Mouse (Mus musculus): ENCODE results near the gene Spty2d1. TPM values are rescaled to one million over a fixed set of nuclear protein-coding genes. Genes with fewer than 3 reads are reported as not detected.

Gene Spty2d1
- 7.4 and 8.0 TPM in 2 replicates for polyA plus RNA-seq (2015; fragmentation: Nextera tagmentation; extraction: Ambion mirVana)

DNA sequence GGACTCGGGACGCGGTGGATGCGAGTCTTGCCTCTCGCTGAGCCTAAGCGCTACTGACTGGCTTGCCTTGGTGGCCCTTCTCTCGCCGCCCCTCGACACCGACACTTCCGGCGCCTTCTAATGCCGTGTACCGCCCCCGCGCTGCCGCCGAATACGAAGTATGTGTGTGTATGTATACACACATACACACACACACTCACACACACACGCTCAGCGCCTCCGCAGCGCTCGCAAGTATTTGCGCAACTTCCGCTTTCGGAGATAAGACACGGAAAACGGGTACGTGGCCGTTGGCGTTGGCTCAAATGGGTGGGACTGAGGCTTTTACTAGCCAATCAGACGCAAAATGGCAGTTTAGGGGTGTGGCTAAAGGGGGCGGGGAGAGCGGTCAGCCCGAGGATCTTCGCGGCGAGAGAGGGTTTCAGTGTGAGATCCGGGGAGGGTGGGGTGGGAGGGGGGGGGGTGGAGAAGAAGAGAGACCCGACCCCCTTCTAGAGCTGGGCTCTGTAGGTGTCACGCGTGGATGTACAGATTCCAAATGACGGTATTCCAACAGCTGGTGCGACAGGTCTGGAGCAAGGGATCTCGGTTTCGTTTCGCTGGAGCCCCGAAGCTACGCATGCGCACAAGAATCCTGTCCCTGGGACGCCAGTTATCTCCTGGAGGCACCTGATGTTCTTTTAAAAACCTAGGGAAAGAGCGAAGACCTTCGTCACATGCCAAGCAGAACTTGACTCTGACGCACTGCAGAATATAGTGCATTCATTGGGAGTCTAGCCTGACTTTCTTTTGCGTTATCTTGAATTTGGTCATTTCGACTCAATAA lies at the start of gene Spty2d1:
Gene Spty2d1 (minus strand): TSS at position 244 of the 826 bp plus-strand sequence.
- Histone ChIP-seq H3K9me3 (ENCODE audit: control insufficient read depth, low read length) (no peaks in the 10 kb centered on the region), H3K36me3 (ENCODE audit: control insufficient read depth, insufficient read depth, low read length) (no peaks in the 10 kb centered on the region), H3K27ac (ENCODE audit: low read depth, low read length) (peak within 1 kb of the TSS; percentile 88), H3K4me3 (ENCODE audit: low read length) (peak within 1 kb of the TSS; percentile 65), H3K9ac (ENCODE audit: low read depth, low read length) (peak within 1 kb of the TSS; percentile 74), H3K4me1 (ENCODE audit: control insufficient read depth, insufficient read depth, low read depth, low read length) (peaks cover 31% of the 10 kb centered on the region), H3K4me2 (ENCODE audit: low read length) (peak within 1 kb of the TSS; percentile 86), H3K27me3 (replicated peaks; ENCODE audit: control insufficient read depth, insufficient read depth, low read length) (no peaks in the 10 kb centered on the region)
- peak; percentile 97 for ATAC-seq
- WGBS, result under 1% methylated on average over 53 of the region's 57 CpGs

GRCm38 (mm10) chr7:47056273-47056672 lies 48.1 kb upstream of the Spty2d1 start:
- no peaks in the 10 kb centered on the region for H3K9me3 ChIP-seq (ENCODE audit: control insufficient read depth, low read length)
- no peak overlapping the region for H3K4me3 ChIP-seq (ENCODE audit: low read length)
- no peak overlapping the region for H3K27ac ChIP-seq (ENCODE audit: low read depth, low read length)
- ATAC-seq, result no peak
- H3K4me1 ChIP-seq (ENCODE audit: control insufficient read depth, insufficient read depth, low read depth, low read length), result peaks cover 15% of the 10 kb centered on the region
- WGBS, result 86% methylated on average over 4 of the region's 4 CpGs
- no peak overlapping the region for H3K9ac ChIP-seq (ENCODE audit: low read depth, low read length)
- peaks cover 6% of the 10 kb centered on the region; the same call in 1 of the 2 replicates for H3K36me3 ChIP-seq (ENCODE audit: control insufficient read depth, insufficient read depth, low read length)
- H3K4me2 ChIP-seq (ENCODE audit: low read length), result no peak overlapping the region
- H3K27me3 ChIP-seq (replicated peaks; ENCODE audit: control insufficient read depth, insufficient read depth, low read length), result no peaks in the 10 kb centered on the region

DNA sequence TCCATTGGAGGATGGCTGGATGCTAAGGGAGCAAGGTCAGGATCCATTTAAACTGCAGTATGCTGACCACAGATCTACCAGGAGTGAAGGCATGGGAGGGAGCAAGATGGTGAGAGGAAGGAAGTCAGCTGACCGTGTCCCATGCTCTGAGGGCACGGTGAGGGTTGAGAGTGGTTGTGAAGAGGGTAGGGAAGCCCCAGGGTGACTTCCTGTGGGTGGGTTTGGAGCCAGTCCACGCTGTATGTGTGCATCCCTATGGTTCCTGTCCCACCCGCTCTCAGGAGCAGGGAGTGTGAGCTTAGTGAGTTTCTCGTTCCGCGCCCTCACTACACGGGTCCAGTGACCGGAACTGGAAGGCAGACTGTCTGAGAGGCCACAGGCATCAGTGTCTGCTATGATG lies 47.5 kb upstream of the Spty2d1 start:
- Histone ChIP-seq H3K9me3 (ENCODE audit: control insufficient read depth, low read length) (no peaks in the 10 kb centered on the region), H3K27me3 (replicated peaks; ENCODE audit: control insufficient read depth, insufficient read depth, low read length) (no peaks in the 10 kb centered on the region), H3K27ac (ENCODE audit: low read depth, low read length) (no peak overlapping the region), H3K4me3 (ENCODE audit: low read length) (no peak overlapping the region), H3K4me2 (ENCODE audit: low read length) (no peak overlapping the region), H3K9ac (ENCODE audit: low read depth, low read length) (no peak overlapping the region), H3K4me1 (ENCODE audit: control insufficient read depth, insufficient read depth, low read depth, low read length) (peaks cover 19% of the 10 kb centered on the region), H3K36me3 (ENCODE audit: control insufficient read depth, insufficient read depth, low read length) (peaks cover 6% of the 10 kb centered on the region; the same call in 1 of the 2 replicates)
- no peak for ATAC-seq
- 84% methylated on average over 9 of the region's 9 CpGs for WGBS

- no peaks in the 10 kb centered on the region for H3K27me3 ChIP-seq (replicated peaks; ENCODE audit: control insufficient read depth, insufficient read depth, low read length)
- no peaks in the 10 kb centered on the region for H3K9me3 ChIP-seq (ENCODE audit: control insufficient read depth, low read length)
- ATAC-seq, result no peak
- no peak overlapping the region for H3K27ac ChIP-seq (ENCODE audit: low read depth, low read length)
- H3K4me2 ChIP-seq (ENCODE audit: low read length), result no peak overlapping the region
- H3K4me3 ChIP-seq (ENCODE audit: low read length), result no peak overlapping the region
- H3K9ac ChIP-seq (ENCODE audit: low read depth, low read length), result no peak overlapping the region
- H3K36me3 ChIP-seq (ENCODE audit: control insufficient read depth, insufficient read depth, low read length), result peaks cover 6% of the 10 kb centered on the region; the same call in 1 of the 2 replicates
- H3K4me1 ChIP-seq (ENCODE audit: control insufficient read depth, insufficient read depth, low read depth, low read length), result peaks cover 19% of the 10 kb centered on the region
- 65% methylated on average over 2 of the region's 2 CpGs for WGBS
Measured at GRCm38 (mm10) chr7:47054666-47055065, 46.5 kb upstream of the Spty2d1 start.

DNA sequence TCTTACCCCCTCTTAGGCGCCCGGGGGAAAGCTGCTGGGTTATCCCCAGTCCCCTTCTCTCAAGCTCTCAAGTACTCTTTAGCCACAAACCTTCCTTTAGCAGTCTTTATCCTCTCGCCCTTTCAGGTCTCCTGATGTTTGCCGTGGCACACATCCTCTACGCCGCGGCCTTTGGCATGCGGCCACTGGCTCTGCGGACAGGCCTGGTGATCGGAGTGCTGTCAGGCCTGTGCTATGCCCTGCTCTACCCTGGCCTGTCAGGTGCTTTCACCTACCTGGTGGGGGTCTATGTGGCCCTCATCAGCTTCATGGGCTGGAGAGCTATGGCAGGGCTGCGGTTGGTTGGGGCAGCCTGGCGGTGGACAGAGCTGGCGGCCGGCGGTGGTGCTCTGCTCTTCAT lies 45.1 kb upstream of the Spty2d1 start:
- H3K4me3 ChIP-seq (ENCODE audit: low read length), result no peak overlapping the region
- H3K4me2 ChIP-seq (ENCODE audit: low read length), result no peak overlapping the region
- 90% methylated on average over 15 of the region's 15 CpGs for WGBS
- peaks cover 19% of the 10 kb centered on the region for H3K4me1 ChIP-seq (ENCODE audit: control insufficient read depth, insufficient read depth, low read depth, low read length)
- H3K27me3 ChIP-seq (replicated peaks; ENCODE audit: control insufficient read depth, insufficient read depth, low read length), result no peaks in the 10 kb centered on the region
- H3K9me3 ChIP-seq (ENCODE audit: control insufficient read depth, low read length), result no peaks in the 10 kb centered on the region
- H3K27ac ChIP-seq (ENCODE audit: low read depth, low read length), result no peak overlapping the region
- H3K36me3 ChIP-seq (ENCODE audit: control insufficient read depth, insufficient read depth, low read length), result peaks cover 6% of the 10 kb centered on the region; the same call in 1 of the 2 replicates
- no peak for ATAC-seq
- no peak overlapping the region for H3K9ac ChIP-seq (ENCODE audit: low read depth, low read length)

DNA sequence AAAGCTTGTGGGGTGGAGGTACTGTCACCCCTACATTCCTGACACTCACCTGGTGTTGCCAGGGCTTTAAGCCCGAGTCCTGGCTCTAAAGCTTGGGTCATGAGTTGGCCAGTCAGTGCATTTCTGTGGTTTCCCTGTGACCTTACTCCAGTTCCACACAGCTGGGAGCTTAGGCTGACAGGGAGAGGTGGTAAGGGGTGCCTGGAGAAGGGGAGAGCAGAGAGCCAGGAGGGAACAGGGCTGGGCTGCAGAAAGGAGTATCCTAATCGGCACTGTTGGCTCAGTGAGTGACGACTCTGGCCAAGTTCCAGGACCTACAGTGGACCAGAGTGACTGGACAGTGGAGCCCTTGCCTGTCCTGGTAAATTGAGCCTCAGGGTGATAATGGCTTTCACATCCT lies 44.1 kb upstream of the Spty2d1 start:
- ATAC-seq, result no peak
- no peaks in the 10 kb centered on the region for H3K9me3 ChIP-seq (ENCODE audit: control insufficient read depth, low read length)
- peaks cover 19% of the 10 kb centered on the region for H3K4me1 ChIP-seq (ENCODE audit: control insufficient read depth, insufficient read depth, low read depth, low read length)
- H3K27me3 ChIP-seq (replicated peaks; ENCODE audit: control insufficient read depth, insufficient read depth, low read length), result no peaks in the 10 kb centered on the region
- H3K4me2 ChIP-seq (ENCODE audit: low read length), result peak overlapping the region; percentile 92
- H3K9ac ChIP-seq (ENCODE audit: low read depth, low read length), result peak overlapping the region; percentile 48
- no peak overlapping the region for H3K4me3 ChIP-seq (ENCODE audit: low read length)
- H3K36me3 ChIP-seq (ENCODE audit: control insufficient read depth, insufficient read depth, low read length), result peaks cover 6% of the 10 kb centered on the region; the same call in 1 of the 2 replicates
- 35% methylated on average over 3 of the region's 3 CpGs for WGBS
- peak overlapping the region; percentile 67; the same call in 1 of the 2 replicates for H3K27ac ChIP-seq (ENCODE audit: low read depth, low read length)

DNA sequence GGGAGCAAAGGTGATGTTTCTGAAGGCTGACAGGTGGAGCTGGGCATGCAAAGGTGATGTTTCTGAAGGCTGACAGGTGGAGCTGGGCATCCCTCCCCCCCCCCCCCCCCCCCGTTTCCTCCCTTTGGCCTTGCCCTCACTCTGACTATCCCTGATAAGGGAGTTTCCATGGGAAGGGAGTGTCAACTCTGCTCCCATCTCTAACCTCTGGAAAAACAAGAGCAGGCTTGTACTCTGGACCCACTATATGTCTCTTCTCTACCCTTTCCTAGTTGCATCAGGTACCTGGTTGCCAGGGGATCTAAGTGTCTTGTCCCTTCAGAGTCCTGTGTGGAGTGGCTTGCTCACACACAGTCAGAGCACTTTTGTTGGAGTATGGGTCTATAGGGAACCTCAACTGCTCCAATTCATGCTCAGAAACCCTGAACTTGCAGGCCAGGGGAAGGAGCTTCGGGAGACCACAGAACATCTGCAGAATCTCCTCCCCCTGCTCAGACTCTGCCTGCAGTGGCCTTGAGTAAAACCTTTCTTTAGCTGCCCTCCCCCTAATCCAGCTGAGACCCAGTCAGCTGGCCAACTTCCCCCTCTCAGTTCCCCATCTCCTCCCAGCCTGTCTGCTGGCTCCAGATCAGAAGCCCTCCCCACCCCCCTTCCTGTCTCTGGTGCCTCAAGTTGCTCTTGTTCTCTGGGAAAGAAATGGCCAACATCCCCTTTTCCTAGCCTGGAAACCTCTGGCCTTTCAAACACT lies 43.4 kb upstream of the Spty2d1 start:
- H3K4me3 ChIP-seq (ENCODE audit: low read length), result peak overlapping the region; percentile 98
- peak overlapping the region; percentile 67 for H3K27ac ChIP-seq (ENCODE audit: low read depth, low read length)
- no peaks in the 10 kb centered on the region for H3K9me3 ChIP-seq (ENCODE audit: control insufficient read depth, low read length)
- peaks cover 6% of the 10 kb centered on the region; the same call in 1 of the 2 replicates for H3K36me3 ChIP-seq (ENCODE audit: control insufficient read depth, insufficient read depth, low read length)
- H3K9ac ChIP-seq (ENCODE audit: low read depth, low read length), result peak overlapping the region; percentile 91
- H3K27me3 ChIP-seq (replicated peaks; ENCODE audit: control insufficient read depth, insufficient read depth, low read length), result no peaks in the 10 kb centered on the region
- H3K4me1 ChIP-seq (ENCODE audit: control insufficient read depth, insufficient read depth, low read depth, low read length), result peaks cover 19% of the 10 kb centered on the region
- ATAC-seq, result no peak
- H3K4me2 ChIP-seq (ENCODE audit: low read length), result peak overlapping the region; percentile 92
- WGBS, result 15% methylated on average over 1 of the region's 2 CpGs

- ATAC-seq, result peak; percentile 64; the same call in 1 of the 2 replicates
- Histone ChIP-seq H3K4me3 (ENCODE audit: low read length) (peak overlapping the region; percentile 98), H3K4me2 (ENCODE audit: low read length) (peak overlapping the region; percentile 92), H3K27ac (ENCODE audit: low read depth, low read length) (peak overlapping the region; percentile 87), H3K9ac (ENCODE audit: low read depth, low read length) (peak overlapping the region; percentile 91), H3K9me3 (ENCODE audit: control insufficient read depth, low read length) (no peaks in the 10 kb centered on the region), H3K36me3 (ENCODE audit: control insufficient read depth, insufficient read depth, low read length) (peaks cover 6% of the 10 kb centered on the region; the same call in 1 of the 2 replicates), H3K4me1 (ENCODE audit: control insufficient read depth, insufficient read depth, low read depth, low read length) (peaks cover 19% of the 10 kb centered on the region), H3K27me3 (replicated peaks; ENCODE audit: control insufficient read depth, insufficient read depth, low read length) (no peaks in the 10 kb centered on the region)
- WGBS, result 1% methylated on average over 8 of the region's 34 CpGs
Measured at GRCm38 (mm10) chr7:47050766-47051165, 42.6 kb upstream of the Spty2d1 start.

GRCm38 (mm10) chr7:47050366-47050765 lies 42.2 kb upstream of the Spty2d1 start, which contains the start of gene Tmem86a:
Gene Tmem86a (plus strand): TSS chr7:47050601.
- peak; percentile 99 for ATAC-seq
- peaks cover 19% of the 10 kb centered on the region for H3K4me1 ChIP-seq (ENCODE audit: control insufficient read depth, insufficient read depth, low read depth, low read length)
- peak within 1 kb of the TSS; percentile 87 for H3K27ac ChIP-seq (ENCODE audit: low read depth, low read length)
- no peaks in the 10 kb centered on the region for H3K9me3 ChIP-seq (ENCODE audit: control insufficient read depth, low read length)
- H3K4me3 ChIP-seq (ENCODE audit: low read length), result peak within 1 kb of the TSS; percentile 98
- under 1% methylated on average over 30 of the region's 33 CpGs for WGBS
- no peaks in the 10 kb centered on the region for H3K27me3 ChIP-seq (replicated peaks; ENCODE audit: control insufficient read depth, insufficient read depth, low read length)
- peak within 1 kb of the TSS; percentile 91 for H3K9ac ChIP-seq (ENCODE audit: low read depth, low read length)
- H3K36me3 ChIP-seq (ENCODE audit: control insufficient read depth, insufficient read depth, low read length), result peaks cover 6% of the 10 kb centered on the region; the same call in 1 of the 2 replicates
- peak within 1 kb of the TSS; percentile 92 for H3K4me2 ChIP-seq (ENCODE audit: low read length)

Measured in hindbrain, embryonic 16.5 days (tissue).